Mouse (Mus musculus) midbrain, postnatal 0 days (tissue): ENCODE measurements around the gene Mmadhc. TPM values are rescaled to one million over a fixed set of nuclear protein-coding genes. Genes with fewer than 3 reads are reported as not detected.
A peak's percentile ranks its signal among the peaks of the same experiment; 100 is the strongest.

ENCODE experiments used
- ATAC-seq: fragments of 200-750 bp; cut with Nextera tagmentation; 2 replicates; pipeline ENCODE4 v1.8.0; 2017; ENCODE audit warnings: moderate number of reproducible peaks, mild to moderate bottlenecking, moderate TSS enrichment, moderate library complexity; ENCODE audit not compliant: low FRiP score
- DNase-seq: peaks from one replicate; pipeline ENCODE4 v3.0.0-alpha.2; 2015; ENCODE audit warnings: low spot score
- H3K27ac ChIP-seq: fragments of 300-500 bp; sonication (generic); 2 replicates; pipeline ENCODE4 v1.5.1; 2014; ENCODE audit warnings: low read depth, mild to moderate bottlenecking, low read length, mixed read lengths
- H3K27me3 ChIP-seq: fragments of 300-500 bp; sonication (generic); 2 replicates; pipeline ENCODE4 v1.6.1; 2014; ENCODE audit warnings: low read length, control low read depth, mixed read lengths; ENCODE audit not compliant: insufficient read depth
- H3K36me3 ChIP-seq: fragments of 300-500 bp; sonication (generic); 2 replicates; pipeline ENCODE4 v1.6.1; 2014; ENCODE audit warnings: low read length, control low read depth, mixed read lengths; ENCODE audit not compliant: insufficient read depth
- H3K4me1 ChIP-seq: fragments of 300-500 bp; sonication (generic); 2 replicates; pipeline ENCODE4 v1.6.1; 2014; ENCODE audit warnings: mild to moderate bottlenecking, control low read depth, antibody characterized with exemption, low read length, mixed read lengths; ENCODE audit not compliant: insufficient read depth
- H3K4me2 ChIP-seq: fragments of 300-500 bp; sonication (generic); 2 replicates; pipeline ENCODE4 v1.6.1; 2014; ENCODE audit warnings: low read depth, mild to moderate bottlenecking, low read length, mixed read lengths; ENCODE audit not compliant: poor library complexity, severe bottlenecking
- H3K4me3 ChIP-seq: fragments of 300-500 bp; sonication (generic); 2 replicates; pipeline ENCODE4 v1.5.1; 2014; ENCODE audit warnings: low read depth, mild to moderate bottlenecking, low read length, moderate library complexity
- H3K9ac ChIP-seq: fragments of 300-500 bp; sonication (generic); replicated peaks from 2 replicates; pipeline ENCODE4 v1.6.1; 2014; ENCODE audit warnings: mild to moderate bottlenecking, low read length, moderate library complexity, mixed read lengths; ENCODE audit not compliant: poor library complexity, severe bottlenecking
- H3K9me3 ChIP-seq: fragments of 300-500 bp; sonication (generic); 2 replicates; pipeline ENCODE4 v1.6.1; 2016; ENCODE audit warnings: low read length, control low read depth
- CTCF ChIP-seq: IDR thresholded peaks from 2 replicates; pipeline ENCODE4 v1.5.1; 2016; ENCODE audit warnings: antibody characterized with exemption, mild to moderate bottlenecking
- WGBS: fragments of 180-500 bp; shearing (Covaris S2); extraction: QIAGEN DNeasy Blood & Tissue Kit; methylation state at CpG from one replicate; pipeline ENCODE4 v1.1.7; 2014; 5-methylcytosine and 5-hydroxymethylcytosine counted together
- polyA plus RNA-seq: library from polyadenylated mRNA; unstranded; fragments of >200 nt; fragmentation: Nextera tagmentation; extraction: Ambion mirVana; gene quantifications from 2 replicates; pipeline ENCODE4 v1.2.1, GENCODE M21; 2015
- total RNA-seq: library from RNA; depleted of rRNA; stranded (reverse); fragments of >200 nt; gene quantifications from 2 replicates; pipeline ENCODE4 v1.2.3, GENCODE M21; 2014

Gene Mmadhc
- total and polyA plus RNA-seq, 2 experiments from 2014 or later: 58.0 to 130 TPM

GRCm38 (mm10) chr2:50324799-50325198 lies 28.2 kb upstream of the Mmadhc start:
- H3K4me2 ChIP-seq: no peak overlapping the region
- H3K9me3 ChIP-seq: no peaks in the 10 kb centered on the region
- TF ChIP-seq CTCF: no peak
- H3K27me3 ChIP-seq: no peaks in the 10 kb centered on the region
- no peak for DNase-seq
- no peak for ATAC-seq
- no peak overlapping the region for H3K4me3 ChIP-seq
- no peak overlapping the region for H3K27ac ChIP-seq
- no peaks in the 10 kb centered on the region for H3K36me3 ChIP-seq
- no peaks in the 10 kb centered on the region for H3K4me1 ChIP-seq
- H3K9ac ChIP-seq: no peak overlapping the region
- WGBS: 88% methylated on average over 7 of the region's 7 CpGs

- Histone ChIP-seq H3K4me2 (peak overlapping the region; percentile 26; the same call in 1 of the 2 replicates), H3K27ac (no peak overlapping the region)
- 37% methylated on average over 9 of the region's 9 CpGs for WGBS
Measured at GRCm38 (mm10) chr2:50306663-50307320, 10.2 kb upstream of the Mmadhc start.

GRCm38 (mm10) chr2:50304824-50305577 lies 8.4 kb upstream of the Mmadhc start:
- Histone ChIP-seq H3K36me3 (no peaks in the 10 kb centered on the region), H3K27me3 (no peaks in the 10 kb centered on the region), H3K4me1 (no peaks in the 10 kb centered on the region), H3K4me3 (no peak overlapping the region), H3K4me2 (no peak overlapping the region), H3K27ac (no peak overlapping the region), H3K9me3 (no peaks in the 10 kb centered on the region), H3K9ac (no peak overlapping the region)
- DNase-seq (peak; percentile 80), ATAC-seq (peak; percentile 77)
- whole genome bisulfite sequencing: 86% methylated on average over 1 of the region's 1 CpGs
- TF ChIP-seq CTCF: peak; percentile 95

More at GRCm38 (mm10) chr2:50306663-50307320, 10.2 kb upstream of the Mmadhc start:
- H3K4me1 ChIP-seq: no peaks in the 10 kb centered on the region
- peak; percentile 90 for DNase-seq
- H3K27me3 ChIP-seq: no peaks in the 10 kb centered on the region
- no peaks in the 10 kb centered on the region for H3K36me3 ChIP-seq
- peak; percentile 97 for TF ChIP-seq CTCF
- no peaks in the 10 kb centered on the region for H3K9me3 ChIP-seq
- H3K4me3 ChIP-seq: no peak overlapping the region
- no peak overlapping the region for H3K9ac ChIP-seq
- ATAC-seq: 0 out of 2 replicates have a peak, but pooled peaks have one; percentile 56

- ATAC-seq: no peak
Measured at GRCm38 (mm10) chr2:50296987-50297350, 368 bp upstream of the Mmadhc start.

GRCm38 (mm10) chr2:50295562-50295961 lies 1.0 kb downstream of the Mmadhc start:
- DNase-seq (no peak), ATAC-seq (no peak)
- Histone ChIP-seq H3K36me3 (peaks cover 7% of the 10 kb centered on the region; the same call in 1 of the 2 replicates), H3K9ac (peak overlapping the region; percentile 77; the same call in 1 of the 2 replicates), H3K4me2 (peak overlapping the region; percentile 80), H3K9me3 (no peaks in the 10 kb centered on the region), H3K27ac (no peak overlapping the region), H3K4me1 (peaks cover 5% of the 10 kb centered on the region), H3K4me3 (peak overlapping the region; percentile 72), H3K27me3 (no peaks in the 10 kb centered on the region)
- TF ChIP-seq CTCF: no peak
- WGBS: 35% methylated on average over 5 of the region's 5 CpGs

More at GRCm38 (mm10) chr2:50296987-50297350, 368 bp upstream of the Mmadhc start:
- H3K27me3 ChIP-seq: no peaks in the 10 kb centered on the region
- DNase-seq: no peak
- peak overlapping the region; percentile 72 for H3K4me3 ChIP-seq
- H3K9ac ChIP-seq: 0 out of 2 replicates have a peak overlapping the region, but pooled peaks have one; percentile 4
- H3K4me1 ChIP-seq: peaks cover 5% of the 10 kb centered on the region
- WGBS: 2% methylated on average over 9 of the region's 9 CpGs
- TF ChIP-seq CTCF: no peak
- H3K9me3 ChIP-seq: no peaks in the 10 kb centered on the region
- H3K36me3 ChIP-seq: no peaks in the 10 kb centered on the region
- no peak overlapping the region for H3K27ac ChIP-seq
- H3K4me2 ChIP-seq: peak overlapping the region; percentile 80

GRCm38 (mm10) chr2:50294084-50294483 lies 2.5 kb downstream of the Mmadhc start:
- H3K4me3 ChIP-seq: no peak overlapping the region
- H3K4me1 ChIP-seq: peaks cover 5% of the 10 kb centered on the region
- no peak overlapping the region for H3K27ac ChIP-seq
- no peaks in the 10 kb centered on the region for H3K9me3 ChIP-seq
- WGBS: 91% methylated on average over 2 of the region's 2 CpGs
- no peak overlapping the region for H3K4me2 ChIP-seq
- TF ChIP-seq CTCF: no peak
- H3K9ac ChIP-seq: no peak overlapping the region
- DNase-seq (no peak), ATAC-seq (no peak)
- H3K36me3 ChIP-seq: peaks cover 14% of the 10 kb centered on the region; the same call in 1 of the 2 replicates
- no peaks in the 10 kb centered on the region for H3K27me3 ChIP-seq
